Mouse (Mus musculus) gastrocnemius, postnatal 4 days (tissue): Measurements from ENCODE around the gene Il31ra. TPM values are rescaled to one million over a fixed set of nuclear protein-coding genes. Genes with fewer than 3 reads are reported as not detected.

Source experiments
- total RNA-seq, 2 experiments: library from RNA; stranded (reverse); gene quantifications; 2 replicates each; pipeline ENCODE4 v1.2.3; 2021

Il31ra gene
- total RNA-seq, 2 experiments from 2014 or later: 0.52 TPM

Other genes starting within 250 kb of the Il31ra start
- gene Il6st, start 130.3 kb downstream of the Il31ra start, total RNA-seq: 100 to 1,000 TPM; 177 to 178 TPM
- gene Ddx4, start 58.1 kb upstream of the Il31ra start, total RNA-seq: not detected
- 10 to 100 TPM; 10.3 to 12.0 TPM for gene Slc38a9, start 66.4 kb upstream of the Il31ra start, total RNA-seq
- 100 to 1,000 TPM; 104 to 108 TPM for gene Plpp1, start 206.4 kb upstream of the Il31ra start, total RNA-seq